Mouse (Mus musculus) ES-Bruce4 (cell line): ENCODE data around the gene Ms4a3.

Experiments
- CTCF ChIP-seq: IDR thresholded peaks from one replicate; pipeline ENCODE4 v1.8.1; 2011; ENCODE audit warnings: low read depth, low read length
- POLR2A ChIP-seq: IDR thresholded peaks from one replicate; pipeline ENCODE4 v1.8.1; 2011; ENCODE audit warnings: low read length; ENCODE audit not compliant: insufficient read depth

DNA sequence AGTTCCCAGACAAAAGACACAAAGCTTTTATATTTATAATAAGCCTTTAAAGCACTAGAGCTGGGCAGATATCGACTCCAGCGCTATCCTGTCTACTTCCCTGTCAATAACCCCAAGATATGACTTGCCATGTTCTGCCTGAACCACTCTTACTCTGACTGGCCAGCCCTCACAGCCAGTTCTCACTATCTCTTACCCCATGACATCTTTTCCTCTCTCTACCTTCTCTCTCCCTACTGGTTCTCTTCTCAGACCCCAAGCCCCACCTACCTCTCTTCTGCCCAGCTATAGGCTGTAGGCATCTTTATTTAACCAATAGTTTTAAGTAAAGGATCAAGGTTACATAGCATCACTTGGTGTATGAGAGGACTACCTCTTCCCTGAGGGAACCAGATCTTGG, 6.3 kb downstream of the Ms4a3 start:
- no peak for TF ChIP-seq POLR2A
- no peak for TF ChIP-seq CTCF
